Mouse (Mus musculus) gastrocnemius, postnatal 36 days (tissue): ENCODE data around the gene Dync1li1. TPM values are rescaled to one million over a fixed set of nuclear protein-coding genes. Genes with fewer than 3 reads are reported as not detected.
A peak's percentile ranks its signal among the peaks of the same experiment; 100 is the strongest.
"Not testable (repeated sequence)": the region's sequence is repeated elsewhere in the genome, so short reads cannot be mapped to it uniquely, and the experiment has no call there.

Source experiments
- DNase-seq, 2 experiments: peaks; one replicate each; pipeline ENCODE4 v3.0.0; 2022
- intact Hi-C: fragments of 180-260 bp; cut with DNase I; formaldehyde crosslinking; loops from one replicate; pipeline ENCODE4 v1.15.1; 2025
- total RNA-seq, 2 experiments: library from RNA; stranded (reverse); gene quantifications; 2 replicates each; pipeline ENCODE4 v1.2.3; 2021

Gene Dync1li1
- total RNA-seq, 2 experiments from 2014 or later, result 31.0 to 38.0 TPM

- no peak for DNase-seq
- intact Hi-C loops, result no loop called here
These were observed 28.2 kb downstream of the Dync1li1 start for GRCm38 (mm10) chr9:114716677-114717331.

- DNase-seq, result no peak
- intact Hi-C loops, result loop anchor here (1.0 to 5.0 kb wide), 2 partner anchors 40 to 78 kb away; partner anchors contain the start of gene Dync1li1
These were observed 38.7 kb downstream of the Dync1li1 start for GRCm38 (mm10) chr9:114727315-114727714.

- intact Hi-C loops, result loop anchor here (5.0 kb wide), 1 partner anchor 41 kb away; the partner anchor contains the start of gene Dync1li1
- not testable (repeated sequence) for DNase-seq
These were observed 39.8 kb downstream of the Dync1li1 start for GRCm38 (mm10) chr9:114728432-114728831.

- DNase-seq, result no peak
- intact Hi-C loops, result loop anchor here (5.0 kb wide), 1 partner anchor 43 kb away; the partner anchor contains the start of gene Dync1li1
These were observed 41.6 kb downstream of the Dync1li1 start for GRCm38 (mm10) chr9:114729911-114730805.

- intact Hi-C loops, result no loop called here
- DNase-seq, result peak; percentile 97 to 98
These were observed 42.6 kb downstream of the Dync1li1 start, which contains the start of gene Cmtm6 for GRCm38 (mm10) chr9:114731011-114731755. Gene Cmtm6, plus strand, starts transcription at chr9:114731116.

GRCm38 (mm10) chr9:114731871-114732682 is 43.5 kb downstream of the Dync1li1 start:
- no peak for DNase-seq
- intact Hi-C loops, result no loop called here

- intact Hi-C loops, result no loop called here
- no peak for DNase-seq
These were observed 44.6 kb downstream of the Dync1li1 start for GRCm38 (mm10) chr9:114733238-114733637.

- intact Hi-C loops, result no loop called here
These were observed 47.9 kb downstream of the Dync1li1 start for GRCm38 (mm10) chr9:114736442-114736841.

GRCm38 (mm10) chr9:114740336-114740735 is 51.7 kb downstream of the Dync1li1 start:
- intact Hi-C loops, result no loop called here
- no peak for DNase-seq

More at GRCm38 (mm10) chr9:114736442-114736841, 47.9 kb downstream of the Dync1li1 start:
- DNase-seq, result no peak

GRCm38 (mm10) chr9:114742731-114743130 is 54.1 kb downstream of the Dync1li1 start:
- intact Hi-C loops, result no loop called here
- DNase-seq, result no peak

GRCm38 (mm10) chr9:114745163-114745562 is 56.6 kb downstream of the Dync1li1 start:
- no peak for DNase-seq
- intact Hi-C loops, result no loop called here

GRCm38 (mm10) chr9:114745654-114746053 is 57.1 kb downstream of the Dync1li1 start:
- intact Hi-C loops, result no loop called here
- no peak for DNase-seq

GRCm38 (mm10) chr9:114747012-114747411 is 58.4 kb downstream of the Dync1li1 start:
- intact Hi-C loops, result no loop called here
- DNase-seq, result no peak

- intact Hi-C loops, result no loop called here
- DNase-seq, result no peak
These were observed 58.9 kb downstream of the Dync1li1 start for GRCm38 (mm10) chr9:114747466-114747865.

- intact Hi-C loops, result loop anchor here (5.0 kb wide), 1 partner anchor 46 kb away; no protein-coding TSS in a partner anchor
These were observed 63.0 kb downstream of the Dync1li1 start for GRCm38 (mm10) chr9:114751582-114751981.

GRCm38 (mm10) chr9:114752311-114752710 is 63.7 kb downstream of the Dync1li1 start:
- no peak for DNase-seq
- intact Hi-C loops, result loop anchor here (5.0 kb wide), 1 partner anchor 45 kb away; no protein-coding TSS in a partner anchor

More at GRCm38 (mm10) chr9:114751582-114751981, 63.0 kb downstream of the Dync1li1 start:
- no peak for DNase-seq

GRCm38 (mm10) chr9:114752863-114753484 is 64.4 kb downstream of the Dync1li1 start:
- intact Hi-C loops, result loop anchor here (5.0 kb wide), 1 partner anchor 44 kb away; no protein-coding TSS in a partner anchor
- DNase-seq, result peak; percentile 88

GRCm38 (mm10) chr9:114758272-114758671 is 69.7 kb downstream of the Dync1li1 start:
- intact Hi-C loops, result no loop called here
- no peak for DNase-seq

- no peak for DNase-seq
- intact Hi-C loops, result no loop called here
These were observed 70.2 kb downstream of the Dync1li1 start for GRCm38 (mm10) chr9:114758801-114759200.
